Mouse (Mus musculus): Measurements from ENCODE around the gene Srxn1.

Srxn1 gene

GRCm38 (mm10) chr2:152119228-152119865, 14.0 kb downstream of the Srxn1 start:
- DNase-seq (ENCODE audit: low spot score): no peak

GRCm38 (mm10) chr2:152122896-152123295, 17.6 kb downstream of the Srxn1 start:
- no peak for DNase-seq (ENCODE audit: low spot score)

GRCm38 (mm10) chr2:152128597-152128996, 23.3 kb downstream of the Srxn1 start:
- DNase-seq (ENCODE audit: low spot score): no peak

- DNase-seq (ENCODE audit: low spot score): no peak
Measured at GRCm38 (mm10) chr2:152129778-152130177, 24.5 kb downstream of the Srxn1 start.

GRCm38 (mm10) chr2:152132016-152132415, 26.7 kb downstream of the Srxn1 start:
- DNase-seq (ENCODE audit: low spot score): no peak

- no peak for DNase-seq (ENCODE audit: low spot score)
Measured at GRCm38 (mm10) chr2:152132691-152133090, 27.4 kb downstream of the Srxn1 start.

GRCm38 (mm10) chr2:152139191-152139987, 34.1 kb downstream of the Srxn1 start:
- DNase-seq (ENCODE audit: low spot score): peak; percentile 18

- DNase-seq (ENCODE audit: low spot score): no peak
Measured at GRCm38 (mm10) chr2:152140941-152141340, 35.6 kb downstream of the Srxn1 start.

- no peak for DNase-seq (ENCODE audit: low spot score)
Measured at GRCm38 (mm10) chr2:152141491-152141890, 36.2 kb downstream of the Srxn1 start.

- no peak for DNase-seq (ENCODE audit: low spot score)
Measured at GRCm38 (mm10) chr2:152142046-152142445, 36.7 kb downstream of the Srxn1 start.

GRCm38 (mm10) chr2:152142571-152142970, 37.3 kb downstream of the Srxn1 start:
- no peak for DNase-seq (ENCODE audit: low spot score)

- no peak for DNase-seq (ENCODE audit: low spot score)
Measured at GRCm38 (mm10) chr2:152143279-152144157, 38.2 kb downstream of the Srxn1 start, which contains the start of gene Tcf15. Tcf15 (plus strand) TSS chr2:152143561.

- no peak for DNase-seq (ENCODE audit: low spot score)
Measured at GRCm38 (mm10) chr2:152144158-152144450, 38.8 kb downstream of the Srxn1 start.

- no peak for DNase-seq (ENCODE audit: low spot score)
Measured at GRCm38 (mm10) chr2:152144501-152144900, 39.2 kb downstream of the Srxn1 start.

- no peak for DNase-seq (ENCODE audit: low spot score)
Measured at GRCm38 (mm10) chr2:152145711-152146110, 40.4 kb downstream of the Srxn1 start.

- no peak for DNase-seq (ENCODE audit: low spot score)
Measured at GRCm38 (mm10) chr2:152147079-152147478, 41.8 kb downstream of the Srxn1 start.

- DNase-seq (ENCODE audit: low spot score): no peak
Measured at GRCm38 (mm10) chr2:152148675-152149074, 43.4 kb downstream of the Srxn1 start.

- DNase-seq (ENCODE audit: low spot score): no peak
Measured at GRCm38 (mm10) chr2:152149891-152150290, 44.6 kb downstream of the Srxn1 start.

- DNase-seq (ENCODE audit: low spot score): no peak
Measured at GRCm38 (mm10) chr2:152150373-152150772, 45.1 kb downstream of the Srxn1 start.

GRCm38 (mm10) chr2:152153361-152153760, 48.0 kb downstream of the Srxn1 start:
- no peak for DNase-seq (ENCODE audit: low spot score)

GRCm38 (mm10) chr2:152155414-152156208, 50.3 kb downstream of the Srxn1 start:
- DNase-seq (ENCODE audit: low spot score): no peak

- no peak for DNase-seq (ENCODE audit: low spot score)
Measured at GRCm38 (mm10) chr2:152156471-152156870, 51.2 kb downstream of the Srxn1 start.
